Mouse (Mus musculus): ENCODE data around the gene Serpina3b.

Gene Serpina3b

DNA sequence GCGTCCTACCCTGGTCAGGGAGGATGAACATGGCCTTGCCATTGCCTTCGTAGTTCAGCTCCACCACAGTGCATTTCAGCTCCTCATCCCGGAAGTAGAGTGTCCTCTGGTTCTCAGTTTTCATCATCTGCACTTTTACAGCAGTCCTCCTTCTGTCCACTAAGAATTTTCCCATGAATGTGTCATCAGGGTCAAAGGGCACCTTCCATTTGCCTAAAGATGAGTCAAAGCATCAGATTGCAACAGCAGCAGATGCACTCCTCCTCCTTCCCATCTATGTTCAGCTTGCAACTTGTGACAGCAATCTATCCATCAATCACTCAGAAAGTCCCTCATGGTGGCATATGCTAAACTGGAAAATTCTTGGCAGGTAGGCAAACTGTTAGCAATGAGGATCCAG, 47.8 kb downstream of the Serpina3b start:
- DNase-seq (ENCODE audit: low spot score), result no peak

DNA sequence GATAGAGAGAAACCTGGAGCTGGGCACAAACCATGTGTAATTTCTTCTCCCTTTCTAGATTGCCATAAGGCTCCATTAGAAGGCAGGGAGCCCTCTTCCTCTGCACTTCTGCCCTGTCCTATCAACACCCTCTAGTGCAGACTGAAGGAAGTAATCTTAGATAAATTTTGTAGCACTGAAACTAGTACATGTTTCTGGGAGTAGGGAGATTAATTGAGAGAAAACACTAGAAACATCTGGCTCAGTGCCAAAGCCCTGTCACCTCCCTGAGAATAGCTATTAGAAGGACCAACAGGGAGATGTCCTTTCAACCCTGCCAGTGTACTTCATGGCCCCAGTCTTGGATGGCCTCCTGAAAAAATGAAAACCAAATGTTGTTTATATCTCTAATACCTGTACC, 50.8 kb downstream of the Serpina3b start:
- DNase-seq (ENCODE audit: low spot score), result no peak

DNA sequence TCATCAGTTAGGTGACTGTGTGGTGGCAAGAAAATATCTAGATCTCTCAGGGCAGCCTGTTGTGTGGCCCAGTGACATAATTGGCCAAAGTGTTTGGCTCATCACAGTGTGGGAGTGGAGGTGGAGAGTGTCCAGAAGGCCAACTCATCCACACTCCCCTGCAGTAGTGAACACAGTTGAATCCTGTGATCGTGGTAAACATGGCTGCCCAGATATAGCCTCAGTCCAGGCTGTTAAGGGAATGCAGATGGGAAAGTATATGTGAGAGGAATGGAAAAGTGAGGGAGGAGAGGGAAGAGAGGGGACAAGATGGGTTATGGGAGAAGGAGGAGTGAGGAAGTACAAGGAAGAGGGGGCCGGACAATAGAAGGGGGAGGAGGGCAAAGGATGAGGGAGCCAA, 51.2 kb downstream of the Serpina3b start:
- DNase-seq (ENCODE audit: low spot score), result no peak

DNA sequence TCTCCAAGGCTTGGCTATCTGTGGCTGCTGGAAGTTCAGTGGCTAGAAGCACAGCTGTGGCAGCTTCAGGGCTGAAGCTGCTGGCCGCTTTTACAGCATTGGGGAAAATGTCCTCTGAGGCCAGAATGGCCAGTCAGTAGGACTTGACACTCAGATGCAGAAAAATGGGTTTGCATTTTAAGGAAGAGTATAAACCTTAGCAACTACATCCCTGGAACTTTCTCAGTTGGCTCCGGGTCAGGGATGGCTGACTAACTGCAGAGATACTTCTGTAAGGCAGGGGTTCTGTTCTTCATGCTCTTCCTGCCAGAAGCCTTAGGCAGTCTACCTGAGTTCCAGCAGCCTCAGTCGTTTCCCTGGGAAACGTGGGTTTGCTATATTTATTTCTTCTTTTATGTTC, 57.2 kb downstream of the Serpina3b start:
- DNase-seq (ENCODE audit: low spot score), result no peak

DNA sequence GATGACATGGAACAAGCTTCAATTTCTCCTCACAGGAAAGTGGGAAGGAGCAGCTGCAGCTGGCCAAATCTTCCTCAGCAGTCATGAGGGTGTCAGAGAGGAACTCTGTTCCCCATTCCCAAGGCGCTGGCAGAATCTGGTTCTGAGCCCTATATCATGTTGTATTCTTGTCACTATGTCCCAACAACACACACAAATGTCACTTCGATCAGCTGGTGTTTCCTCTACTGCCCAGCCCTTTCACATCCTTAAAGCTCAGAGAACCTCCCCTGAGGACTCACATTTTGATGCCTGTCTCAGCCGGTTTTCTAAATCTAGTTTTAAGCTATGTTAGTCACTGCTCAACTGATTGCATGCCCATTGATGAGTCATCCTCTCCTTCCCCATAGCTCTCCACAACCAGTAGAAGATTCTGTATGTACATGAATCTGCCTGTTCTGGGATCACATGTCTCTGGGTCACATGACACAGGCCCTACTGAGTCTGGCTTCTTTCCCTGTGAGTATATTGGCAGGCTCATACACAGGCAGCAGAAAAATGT, 58.3 kb downstream of the Serpina3b start:
- no peak for DNase-seq (ENCODE audit: low spot score)
